Mouse (Mus musculus) testis, adult 2 months (tissue): ENCODE measurements around the gene Map1b. TPM values are rescaled to one million over a fixed set of nuclear protein-coding genes. Genes with fewer than 3 reads are reported as not detected.

Source experiments
- H3K27ac ChIP-seq: fragments of 200-500 bp; 2 replicates; pipeline ENCODE4 v1.5.1; 2012; ENCODE audit warnings: low read depth, low read length; ENCODE audit not compliant: control insufficient read depth, insufficient read depth
- H3K27me3 ChIP-seq: fragments of 200-500 bp; 2 replicates; pipeline ENCODE4 v1.6.1; 2012; ENCODE audit warnings: mild to moderate bottlenecking, low read length, moderate library complexity; ENCODE audit not compliant: control insufficient read depth, insufficient read depth
- H3K36me3 ChIP-seq: fragments of 200-500 bp; 2 replicates; pipeline ENCODE4 v1.6.1; 2012; ENCODE audit warnings: mild to moderate bottlenecking, low read length; ENCODE audit not compliant: control insufficient read depth, insufficient read depth
- H3K4me1 ChIP-seq: fragments of 200-500 bp; 2 replicates; pipeline ENCODE4 v1.6.1; 2012; ENCODE audit warnings: low read length; ENCODE audit not compliant: control insufficient read depth, insufficient read depth
- H3K4me3 ChIP-seq: fragments of 200-500 bp; 2 replicates; pipeline ENCODE4 v1.5.1; 2012; ENCODE audit warnings: low read depth, mild to moderate bottlenecking, low read length, moderate library complexity, mixed read lengths; ENCODE audit not compliant: control insufficient read depth
- CTCF ChIP-seq: fragments of 200-500 bp; IDR thresholded peaks from 2 replicates; pipeline ENCODE4 v1.5.1; 2012; ENCODE audit warnings: low read depth, mild to moderate bottlenecking, inconsistent platforms, low read length, moderate library complexity; ENCODE audit not compliant: control insufficient read depth, insufficient read depth, insufficient replicate concordance
- POLR2A ChIP-seq: fragments of 200-500 bp; IDR thresholded peaks from 2 replicates; pipeline ENCODE4 v1.6.1; 2012; ENCODE audit warnings: low read depth, mild to moderate bottlenecking, inconsistent platforms, low read length, moderate library complexity; ENCODE audit not compliant: control insufficient read depth
- polyA plus RNA-seq: library from polyadenylated mRNA; depleted of rRNA; stranded (reverse); fragments of >200 nt; gene quantifications from 2 replicates; pipeline ENCODE4 v1.2.3, GENCODE M21; 2012

Gene Map1b
- polyA plus RNA-seq, 1 experiment, result 5.6 TPM

DNA sequence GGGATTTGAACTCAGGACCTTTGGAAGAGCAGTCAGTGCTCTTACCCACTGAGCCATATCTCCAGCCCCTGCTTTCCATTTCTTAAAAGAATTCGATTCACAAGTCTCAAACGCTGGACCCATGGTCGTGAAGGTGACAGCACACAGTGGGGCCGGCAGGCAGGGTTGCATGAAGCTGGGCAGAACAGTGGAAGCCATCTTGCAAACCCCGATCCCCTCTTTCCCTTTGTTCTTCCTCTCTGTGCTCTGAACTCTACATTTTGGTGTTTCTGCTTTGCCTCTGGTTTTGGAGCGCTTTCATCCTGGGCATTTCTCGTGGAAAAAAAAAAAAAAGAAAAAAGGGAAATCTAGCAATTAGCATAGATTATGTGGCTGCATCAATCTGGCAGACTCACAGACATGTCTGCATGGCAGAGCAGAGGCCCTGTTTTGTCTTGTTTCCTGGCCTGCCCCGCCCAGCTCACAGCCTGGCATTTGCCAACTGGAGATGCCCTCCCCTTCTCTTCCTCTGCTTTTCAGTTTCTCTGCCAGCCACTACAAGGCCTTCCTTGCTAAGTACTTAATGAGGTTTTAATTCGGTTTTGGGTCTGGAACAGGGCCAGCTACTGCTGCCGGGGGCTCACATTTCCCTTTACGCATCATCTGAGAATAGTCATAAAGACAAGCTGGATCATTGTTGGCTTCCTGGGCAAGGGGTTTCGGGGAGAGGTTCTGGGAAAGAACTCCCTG, 57.5 kb downstream of the Map1b start:
- Histone ChIP-seq H3K4me1 (no peaks in the 10 kb centered on the region), H3K27me3 (no peaks in the 10 kb centered on the region), H3K27ac (no peak overlapping the region), H3K36me3 (no peaks in the 10 kb centered on the region), H3K4me3 (no peak overlapping the region)
- no peak for TF ChIP-seq POLR2A
- TF ChIP-seq CTCF, result no peak

DNA sequence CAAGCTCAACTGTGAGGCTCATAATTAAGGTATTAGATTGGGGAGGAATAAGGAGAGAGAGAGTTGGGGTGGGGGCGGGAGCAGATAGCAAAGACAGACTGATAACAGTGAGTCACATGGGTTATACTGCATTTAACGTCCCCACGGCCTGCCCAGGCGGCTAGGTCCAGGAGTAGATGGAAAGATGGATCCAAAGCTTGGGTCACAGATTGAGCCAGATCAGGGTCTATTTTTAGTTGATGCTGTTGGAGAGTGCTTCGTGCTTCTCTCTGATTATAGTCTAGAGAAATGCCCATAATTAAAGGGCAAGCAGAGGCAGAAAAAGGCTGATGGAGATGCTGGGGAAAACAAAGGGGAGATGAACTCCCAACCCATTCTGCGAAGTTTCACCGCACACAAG, 61.4 kb downstream of the Map1b start:
- Histone ChIP-seq H3K36me3 (no peaks in the 10 kb centered on the region), H3K27ac (no peak overlapping the region), H3K27me3 (no peaks in the 10 kb centered on the region), H3K4me3 (no peak overlapping the region), H3K4me1 (no peaks in the 10 kb centered on the region)
- TF ChIP-seq CTCF, result no peak
- no peak for TF ChIP-seq POLR2A

- Histone ChIP-seq H3K27ac (no peak overlapping the region), H3K4me1 (no peaks in the 10 kb centered on the region), H3K36me3 (no peaks in the 10 kb centered on the region), H3K27me3 (no peaks in the 10 kb centered on the region), H3K4me3 (no peak overlapping the region)
- TF ChIP-seq POLR2A (no peak), CTCF (no peak)
Measured at GRCm38 (mm10) chr13:99452444-99452843, 63.9 kb downstream of the Map1b start.

DNA sequence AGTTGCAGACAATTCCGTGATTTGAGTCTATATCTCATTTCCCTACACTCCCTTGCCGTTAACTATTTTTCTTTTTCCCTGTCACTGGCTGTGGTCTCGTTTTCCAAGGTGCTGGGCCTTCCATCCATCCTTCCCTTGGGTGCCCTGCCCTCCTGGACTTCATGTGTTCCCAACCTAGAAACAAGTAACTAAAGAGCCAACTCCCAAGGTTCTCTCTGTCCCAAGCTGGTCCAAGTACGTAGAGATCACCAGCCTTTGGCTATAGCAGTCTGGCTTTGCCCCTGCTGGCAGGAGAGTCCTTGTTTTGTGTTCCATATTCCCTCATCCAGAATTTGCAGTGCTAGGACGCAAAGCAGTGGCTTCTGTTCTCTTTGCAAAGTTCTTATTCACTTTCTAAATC, 65.1 kb downstream of the Map1b start:
- H3K27me3 ChIP-seq, result no peaks in the 10 kb centered on the region
- TF ChIP-seq POLR2A (no peak), CTCF (no peak)
- H3K4me1 ChIP-seq, result no peaks in the 10 kb centered on the region; the same call in 1 of the 2 replicates
- H3K27ac ChIP-seq, result peak overlapping the region; percentile 10
- H3K36me3 ChIP-seq, result no peaks in the 10 kb centered on the region
- H3K4me3 ChIP-seq, result no peak overlapping the region

DNA sequence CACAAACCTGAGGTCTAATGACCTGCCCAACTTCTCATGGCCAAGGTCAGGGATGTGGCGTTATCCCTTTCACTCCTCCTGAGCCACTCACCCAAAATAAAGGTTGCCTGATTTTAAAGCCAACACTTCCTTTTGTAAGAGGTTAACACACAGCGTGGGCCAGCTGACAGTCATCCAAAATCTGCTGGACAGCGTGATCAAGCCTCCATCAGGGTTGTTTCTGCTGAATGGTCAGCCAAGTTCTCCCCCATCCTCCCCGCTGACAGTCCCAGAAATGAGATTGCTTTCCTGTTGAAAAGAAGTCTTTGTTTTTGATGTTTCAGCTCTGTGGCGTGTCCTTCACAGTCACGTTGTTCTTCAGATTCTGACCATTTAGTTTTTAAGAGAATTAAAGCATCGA, 65.6 kb downstream of the Map1b start:
- Histone ChIP-seq H3K4me3 (no peak overlapping the region), H3K4me1 (no peaks in the 10 kb centered on the region; the same call in 1 of the 2 replicates), H3K27ac (no peak overlapping the region), H3K36me3 (no peaks in the 10 kb centered on the region), H3K27me3 (no peaks in the 10 kb centered on the region)
- TF ChIP-seq POLR2A (no peak), CTCF (no peak)

- no peak for TF ChIP-seq CTCF
- no peak for TF ChIP-seq POLR2A
- no peak overlapping the region for H3K4me3 ChIP-seq
- H3K4me1 ChIP-seq, result no peaks in the 10 kb centered on the region; the same call in 1 of the 2 replicates
- no peak overlapping the region for H3K27ac ChIP-seq
- no peaks in the 10 kb centered on the region for H3K27me3 ChIP-seq
- H3K36me3 ChIP-seq, result no peaks in the 10 kb centered on the region
Measured at GRCm38 (mm10) chr13:99449547-99449946, 66.8 kb downstream of the Map1b start.

GRCm38 (mm10) chr13:99448278-99448677, 68.1 kb downstream of the Map1b start:
- H3K36me3 ChIP-seq, result no peaks in the 10 kb centered on the region
- H3K4me3 ChIP-seq, result no peak overlapping the region
- TF ChIP-seq POLR2A (no peak), CTCF (no peak)
- no peaks in the 10 kb centered on the region; the same call in 1 of the 2 replicates for H3K4me1 ChIP-seq
- H3K27ac ChIP-seq, result no peak overlapping the region
- no peaks in the 10 kb centered on the region for H3K27me3 ChIP-seq
